Mouse (Mus musculus) T-helper 2 cell (primary cell): Measurements from ENCODE around the gene Ftsj3.

Experiments
- in situ Hi-C: fragments of 300-600 bp; cut with MboI, MseI; formaldehyde crosslinking; loops from one replicate; pipeline ENCODE4 v1.15.1; 2025; ENCODE audit warnings: high pct_unique_total_duplicates

Ftsj3 gene

GRCm38 (mm10) chr11:106255685-106256451 lies at the start of gene Ftsj3, which contains the start of gene Psmc5:
TSS of gene Ftsj3 (minus strand) at chr11:106256079.
TSS of gene Psmc5 (plus strand) at chr11:106256154.
- in situ Hi-C loops = no loop called here

GRCm38 (mm10) chr11:106305348-106306064 lies 49.6 kb upstream of the Ftsj3 start:
- in situ Hi-C loops = no loop called here

DNA sequence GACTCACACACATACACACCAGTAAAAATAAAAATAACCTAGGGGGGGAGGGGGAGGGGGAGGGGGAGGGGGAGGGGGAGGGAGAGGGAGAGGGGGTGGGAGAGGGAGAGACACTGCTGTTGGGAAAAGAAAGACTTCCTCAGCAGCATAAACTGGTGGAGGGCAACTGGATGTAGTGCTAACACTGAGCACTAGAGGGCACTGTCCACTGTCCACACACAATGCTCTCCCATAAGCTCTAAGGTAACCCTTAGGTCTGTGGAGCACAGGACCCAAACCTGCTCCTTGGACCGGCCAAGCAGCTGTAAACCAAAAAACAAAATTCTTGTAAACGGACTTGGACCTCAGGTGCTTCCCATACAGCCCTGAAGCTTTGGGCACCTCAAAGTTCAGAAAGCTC lies 46.8 kb upstream of the Ftsj3 start:
- in situ Hi-C loops = no loop called here

DNA sequence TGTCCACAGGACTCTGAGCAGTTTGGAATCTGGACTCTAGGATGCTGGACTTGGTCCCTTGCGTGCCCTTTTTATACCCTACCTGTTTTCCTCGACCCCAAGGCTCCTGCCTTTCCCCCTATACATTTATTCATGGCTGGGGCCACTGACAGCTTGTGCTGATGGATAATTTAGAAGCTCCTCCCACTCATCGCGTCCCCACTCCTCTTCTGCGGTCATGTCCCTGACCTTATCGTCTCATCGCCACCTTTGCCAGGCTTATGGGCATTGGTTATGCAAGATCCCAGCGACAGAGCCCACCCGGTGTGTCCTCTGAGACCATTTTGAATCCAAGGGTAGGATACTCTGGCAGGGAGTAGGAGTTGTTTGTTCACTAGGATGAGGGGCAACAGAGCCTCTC lies 45.9 kb upstream of the Ftsj3 start, which contains the start of gene Gh:
Gene Gh, minus strand, starts transcription at position 101 of the 400 bp plus-strand sequence.
- in situ Hi-C loops = no loop called here

DNA sequence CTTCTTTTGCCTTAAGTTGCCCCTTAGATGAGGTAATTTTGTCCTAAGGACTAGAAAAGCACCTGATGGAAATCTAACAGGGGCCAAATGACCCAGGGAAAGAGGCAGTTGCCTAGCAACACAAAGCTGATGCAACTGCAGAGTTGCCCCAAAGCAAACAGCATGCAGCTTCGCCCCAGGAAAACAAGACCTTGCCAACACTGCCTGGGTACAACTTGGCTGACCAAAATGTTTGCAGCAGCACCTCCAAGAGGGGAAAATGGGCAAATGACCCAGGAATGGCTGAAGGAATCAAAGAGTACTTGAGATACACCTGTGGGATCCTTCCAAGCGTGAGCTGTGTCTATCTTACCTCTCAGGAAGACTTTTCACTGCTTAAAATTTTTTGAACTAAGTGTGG lies 36.0 kb upstream of the Ftsj3 start:
- in situ Hi-C loops = loop anchor here (10.0 kb wide), 1 partner anchor 753 kb away; no protein-coding TSS in a partner anchor

GRCm38 (mm10) chr11:106290376-106290775 lies 34.5 kb upstream of the Ftsj3 start:
- in situ Hi-C loops = loop anchor here (10.0 kb wide), 1 partner anchor 754 kb away; no protein-coding TSS in a partner anchor

- in situ Hi-C loops = no loop called here
These were observed 33.5 kb upstream of the Ftsj3 start for GRCm38 (mm10) chr11:106289369-106289768.

GRCm38 (mm10) chr11:106286987-106287386 lies 31.1 kb upstream of the Ftsj3 start:
- in situ Hi-C loops = no loop called here

DNA sequence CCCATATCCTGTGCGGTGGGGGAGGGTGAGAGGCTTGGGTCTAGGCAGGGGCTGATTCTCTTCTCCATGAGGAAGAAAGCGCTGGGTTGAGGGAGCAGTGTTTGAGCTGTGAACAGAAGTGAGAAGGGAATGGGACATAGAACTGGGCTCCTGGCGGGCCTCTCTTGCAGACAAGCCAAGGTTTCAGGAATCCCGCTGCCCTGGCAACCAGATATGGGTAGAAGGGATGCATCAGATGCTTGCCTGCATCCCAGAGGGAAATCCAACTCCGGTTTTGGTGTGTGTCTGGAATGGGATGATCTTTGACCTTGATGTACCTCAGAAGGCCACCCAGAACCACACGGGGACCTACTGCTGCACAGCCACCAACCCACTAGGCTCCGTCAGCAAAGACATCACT lies 30.3 kb upstream of the Ftsj3 start:
- in situ Hi-C loops = no loop called here

GRCm38 (mm10) chr11:106284126-106284525 lies 28.2 kb upstream of the Ftsj3 start:
- in situ Hi-C loops = no loop called here

DNA sequence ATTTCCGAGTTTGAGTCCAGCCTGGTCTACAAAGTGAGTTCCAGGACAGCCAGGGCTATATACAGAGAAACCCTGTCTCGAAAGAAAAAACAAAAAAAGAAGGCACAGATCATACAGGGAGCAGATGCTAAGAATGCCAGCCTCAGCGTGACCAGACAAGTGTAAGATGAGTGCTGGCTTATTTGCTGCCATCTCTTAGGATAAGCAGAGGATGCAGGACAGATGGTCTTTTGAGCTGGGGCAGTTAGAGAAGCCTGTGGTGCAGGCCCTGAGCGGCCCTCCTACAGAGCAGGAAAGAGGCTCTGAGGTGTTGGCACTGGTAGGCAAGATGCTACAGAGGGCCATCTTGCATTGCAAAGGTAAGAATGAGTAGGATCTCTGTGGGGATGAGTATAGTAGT lies 27.5 kb upstream of the Ftsj3 start:
- in situ Hi-C loops = no loop called here

- in situ Hi-C loops = no loop called here
These were observed 26.6 kb upstream of the Ftsj3 start for GRCm38 (mm10) chr11:106282452-106282851.

GRCm38 (mm10) chr11:106276454-106276853 lies 20.6 kb upstream of the Ftsj3 start, which contains the start of gene Tcam1:
TSS of gene Tcam1 (plus strand) at chr11:106276672.
- in situ Hi-C loops = no loop called here

- in situ Hi-C loops = no loop called here
These were observed 19.1 kb upstream of the Ftsj3 start for GRCm38 (mm10) chr11:106274971-106275411.

DNA sequence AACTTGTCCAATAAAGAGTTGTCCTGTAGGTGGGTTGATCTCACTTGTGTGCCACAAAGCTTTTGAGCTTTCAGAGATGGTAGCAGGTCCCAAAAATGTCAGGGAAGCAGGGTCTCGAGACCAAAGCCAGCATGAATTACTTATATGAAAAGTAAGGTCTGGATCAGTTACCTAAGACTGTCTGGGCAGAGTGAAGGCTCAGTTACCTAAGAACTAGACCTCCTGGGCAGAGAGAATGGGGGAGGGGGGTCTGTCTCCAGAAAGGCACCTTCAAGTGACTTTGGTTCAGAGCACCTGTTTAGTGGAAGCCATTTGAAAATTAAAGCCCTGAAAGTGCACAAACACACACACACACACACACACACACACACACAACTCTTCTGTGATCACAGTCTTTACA lies 18.5 kb upstream of the Ftsj3 start:
- in situ Hi-C loops = no loop called here

DNA sequence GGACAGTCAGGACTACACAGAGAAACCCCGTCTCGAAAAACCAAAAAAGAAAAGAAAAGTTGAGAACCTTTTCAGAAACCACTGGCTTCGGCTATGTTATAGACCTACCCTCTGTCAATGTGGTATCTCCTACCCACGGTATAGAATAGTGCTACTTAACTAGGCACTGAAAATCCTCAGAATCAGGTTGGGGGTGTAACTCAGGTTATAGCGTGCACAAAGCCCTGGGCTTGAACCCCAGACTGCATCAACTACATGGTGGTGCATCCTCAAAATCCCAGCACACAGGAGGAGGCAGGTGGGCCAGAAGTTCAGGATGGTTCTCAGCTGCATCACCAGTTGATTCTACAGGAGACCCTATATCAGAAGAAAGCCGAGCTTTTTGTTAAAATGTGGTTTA lies 17.9 kb upstream of the Ftsj3 start:
- in situ Hi-C loops = no loop called here

DNA sequence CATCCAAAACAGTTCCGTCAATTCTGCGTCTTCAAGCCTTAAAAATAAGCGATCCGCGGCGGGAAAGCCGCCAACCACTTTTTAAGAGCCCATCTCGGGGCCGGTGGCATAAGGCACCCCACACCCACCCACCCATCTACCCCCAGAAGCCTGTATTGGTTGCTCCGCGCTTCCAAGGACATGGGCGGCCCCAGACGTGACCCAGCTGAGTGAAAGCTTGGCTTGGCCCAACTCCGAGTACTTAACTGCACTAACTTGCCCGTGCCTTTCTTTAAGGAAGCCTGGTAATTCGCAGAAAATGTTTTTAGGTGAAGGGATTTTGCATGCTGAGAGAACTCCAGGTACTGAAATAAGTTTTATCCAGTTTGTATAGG lies 17.4 kb upstream of the Ftsj3 start:
- in situ Hi-C loops = no loop called here

DNA sequence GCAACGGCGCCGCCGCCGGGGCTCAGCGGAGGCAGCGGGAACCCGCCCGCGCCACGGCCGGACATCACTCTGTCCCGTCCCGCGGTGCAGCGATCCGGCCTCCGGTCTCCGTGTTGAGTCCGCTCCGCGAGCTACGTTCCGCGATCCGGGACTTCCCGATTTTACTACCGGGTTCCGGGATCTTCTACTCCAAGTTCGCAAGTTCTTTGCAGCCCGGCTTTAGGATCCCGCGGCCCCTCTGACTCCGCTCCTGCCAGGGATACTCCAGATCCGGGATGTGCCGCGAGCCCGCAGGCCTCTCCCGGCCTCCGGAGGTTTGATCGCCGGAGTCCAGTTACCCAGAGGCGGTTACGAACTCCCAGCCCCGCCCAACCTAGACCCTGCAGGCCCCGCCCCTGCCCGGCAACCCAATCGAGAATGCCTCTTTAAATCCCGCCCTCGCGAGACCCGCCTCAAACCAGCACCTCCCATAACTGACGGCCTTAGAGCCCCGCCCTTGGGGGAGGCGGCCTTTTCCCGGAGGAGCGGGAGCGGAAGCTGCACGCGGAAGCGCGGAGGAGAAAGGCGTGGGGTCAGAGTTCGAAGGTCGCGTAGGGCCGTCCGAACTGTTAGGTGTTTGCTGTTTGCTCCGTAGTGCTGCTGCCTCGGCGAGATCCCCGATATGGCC lies 16.9 kb upstream of the Ftsj3 start, which contains the start of gene Smarcd2:
Gene Smarcd2, minus strand, starts transcription at position 329 of the 667 bp plus-strand sequence.
- in situ Hi-C loops = no loop called here

DNA sequence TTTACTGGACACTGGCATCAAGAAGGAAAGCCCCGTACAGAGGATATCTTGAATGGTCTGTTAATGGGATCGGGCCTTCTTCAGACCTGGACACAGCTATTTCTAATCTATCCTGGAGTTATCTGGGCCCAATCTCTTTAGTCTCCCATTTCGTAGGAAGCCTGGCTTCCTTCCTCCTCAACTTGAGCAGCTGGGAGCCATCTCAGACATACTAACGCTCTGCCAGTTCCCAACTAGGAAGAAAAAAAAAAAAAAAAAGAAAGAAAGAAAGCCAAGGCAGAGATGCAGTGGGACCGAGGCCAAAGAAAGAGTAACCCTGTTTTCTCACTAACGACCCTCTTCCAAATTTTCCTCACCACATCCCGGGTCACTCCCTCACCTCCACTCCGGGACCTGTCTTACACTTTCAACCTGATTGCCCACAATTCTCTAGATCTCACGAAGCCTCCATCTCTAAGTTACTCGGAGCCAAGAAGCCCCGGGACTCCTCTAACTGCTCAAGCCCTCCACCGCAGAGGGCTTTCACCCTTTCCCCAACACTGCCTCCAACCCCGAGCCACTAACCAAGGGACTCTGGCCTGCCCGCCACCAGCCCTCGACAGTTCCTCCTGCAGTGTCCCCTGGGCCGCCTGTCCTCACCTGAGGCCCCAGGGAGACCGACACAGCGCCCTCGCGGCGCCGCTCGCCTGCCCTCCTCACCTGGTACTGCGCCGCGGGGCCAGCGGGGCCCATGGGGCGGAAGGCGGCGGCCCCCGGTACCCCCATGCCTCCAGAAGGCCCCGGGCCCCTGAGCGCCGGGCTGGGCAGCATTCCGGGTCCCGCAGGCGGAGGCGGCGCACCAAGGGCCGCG lies 16.1 kb upstream of the Ftsj3 start:
- in situ Hi-C loops = no loop called here

- in situ Hi-C loops = no loop called here
These were observed 15.4 kb upstream of the Ftsj3 start for GRCm38 (mm10) chr11:106271131-106271793.

- in situ Hi-C loops = no loop called here
These were observed 13.2 kb upstream of the Ftsj3 start for GRCm38 (mm10) chr11:106269060-106269431.
